Comparison of ENCODE assay signal across 9 mouse cellular contexts in the genomic region with DNA sequence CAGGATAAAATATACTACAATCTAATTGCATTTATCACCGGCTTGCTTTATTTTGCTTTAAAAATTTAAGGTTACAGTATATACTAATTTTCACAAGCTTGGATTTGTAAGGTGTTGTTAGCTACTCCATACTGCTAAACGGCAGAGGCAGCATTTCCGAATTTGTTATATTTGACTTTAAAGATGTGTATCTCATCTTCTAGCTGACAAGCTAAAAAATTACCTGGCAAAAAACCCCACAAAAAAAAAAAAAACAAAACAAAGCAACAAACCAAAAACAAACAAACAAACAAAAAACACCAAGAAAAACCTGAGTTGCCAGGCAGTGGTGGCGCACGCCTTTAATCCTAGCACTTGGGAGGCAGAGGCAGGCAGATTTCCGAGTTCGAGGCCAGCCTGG. TPM values are rescaled to one million over a fixed set of nuclear protein-coding genes. Genes with fewer than 3 reads are reported as not detected.
DNase-seq lines count a peak whose midpoint lies in the region; ATAC-seq and TF ChIP-seq lines count a peak whose summit lies in the region.
"Had no signal": no experiment of that assay in that cellular context is flagged by ENCODE, and none has a peak within 500 bp of the region (broad histone marks: within the 10 kb centered on the region; RNA-seq: fewer than 3 reads in every experiment).

No protein-coding gene starts in this region.

- H3K9me3 ChIP-seq in hindbrain, embryonic 13.5 days, result no peaks in the 10 kb centered on the region
- H3K9me3 ChIP-seq in hindbrain, embryonic 10.5 days, result no peaks in the 10 kb centered on the region
- no peaks in the 10 kb centered on the region for H3K9me3 ChIP-seq in CH12.LX (replicated peaks; ENCODE audit: low read length)
- no peaks in the 10 kb centered on the region for H3K9me3 ChIP-seq in liver, embryonic 12.5 days (replicated peaks)

- no peak overlapping the region for H3K27ac ChIP-seq in hindbrain, embryonic 13.5 days
- H3K27ac ChIP-seq in hindbrain, embryonic 10.5 days, result no peak overlapping the region
- H3K27ac ChIP-seq in CH12.LX (ENCODE audit: insufficient read depth, low read depth), result no peak overlapping the region
- H3K27ac ChIP-seq in cortical plate, adult 2 months (ENCODE audit: insufficient read depth, low read length), result no peak overlapping the region
- no peak overlapping the region for H3K27ac ChIP-seq in liver, embryonic 12.5 days

- no peak for TF ChIP-seq EP300 in CH12.LX (IDR thresholded peaks at IDR 0.05; ENCODE audit: low read length)

- ATAC-seq in hindbrain, embryonic 13.5 days (ENCODE audit: low FRiP score), result no peak
- no peak for ATAC-seq in liver, embryonic 12.5 days

- peaks cover 36% of the 10 kb centered on the region for H3K79me2 ChIP-seq in CH12.LX (replicated peaks; ENCODE audit: control insufficient read depth, extremely low read depth, insufficient read depth, poor library complexity, severe bottlenecking)

- no peak; the same call in 1 of the 2 replicates for TF ChIP-seq POLR2A in CH12.LX (IDR thresholded peaks at IDR 0.05; ENCODE audit: low read depth, low read length)
- TF ChIP-seq POLR2A in cortical plate, adult 2 months (IDR thresholded peaks at IDR 0.05; ENCODE audit: extremely low read depth, insufficient read depth, low read length), result no peak

- no peak for TF ChIP-seq CTCF in CH12.LX (conservative IDR thresholded peaks at IDR 0.05 in 1 of 2, IDR thresholded peaks at IDR 0.05 in 1 of 2; ENCODE audit: low read depth in 2 of 2, low read length in 2 of 2)
- no peak for TF ChIP-seq CTCF in cortical plate, adult 2 months (IDR thresholded peaks at IDR 0.05; ENCODE audit: extremely low read depth, insufficient read depth, low read length)

- H3K4me3 ChIP-seq in hindbrain, embryonic 13.5 days, result peak overlapping the region; percentile 73; the same call in 1 of the 2 replicates
- no peak overlapping the region for H3K4me3 ChIP-seq in hindbrain, embryonic 10.5 days
- H3K4me3 ChIP-seq in CH12.LX (replicated peaks in 1 of 3; ENCODE audit: low read depth in 2 of 3, low read length in 2 of 3, poor library complexity in 1 of 3), result peak overlapping the region in 2 of 3 experiments; percentile 44 to 74
- peak overlapping the region; percentile 63; the same call in 1 of the 2 replicates for H3K4me3 ChIP-seq in cortical plate, adult 2 months (ENCODE audit: insufficient read depth, low read length)
- H3K4me3 ChIP-seq in liver, embryonic 12.5 days, result peak overlapping the region; percentile 80

- H3K36me3 ChIP-seq in hindbrain, embryonic 13.5 days, result peaks cover 55% of the 10 kb centered on the region
- peaks cover 70% of the 10 kb centered on the region for H3K36me3 ChIP-seq in hindbrain, embryonic 10.5 days
- peaks cover 53 to 67% of the 10 kb centered on the region in 2 experiments for H3K36me3 ChIP-seq in CH12.LX (replicated peaks in 1 of 2; ENCODE audit: control insufficient read depth in 1 of 2, insufficient read depth in 1 of 2, low read length in 1 of 2)
- peaks cover 76% of the 10 kb centered on the region for H3K36me3 ChIP-seq in liver, embryonic 12.5 days

- 94% methylated on average over 7 of the region's 7 CpGs for WGBS in hindbrain, embryonic 13.5 days
- WGBS in hindbrain, embryonic 10.5 days, result 93% methylated on average over 7 of the region's 7 CpGs
- WGBS in liver, embryonic 12.5 days (ENCODE audit: insufficient replicate concordance), result 67% methylated on average over 7 of the region's 7 CpGs

- no peak for DNase-seq in hindbrain, embryonic 10.5 days (ENCODE audit: low spot score)
- DNase-seq in CH12.LX (ENCODE audit: extremely low read depth), result no peak
- no peak for DNase-seq in ovary, postnatal 36 days (ENCODE audit: low spot score)
- DNase-seq in left cerebral cortex, postnatal 25 days (ENCODE audit: low spot score in 2 of 2), result no peak
- no peak for DNase-seq in B cell, adult 2 months
- DNase-seq: thymus, postnatal 14 days had no signal

- peak overlapping the region; percentile 87 for H3K4me2 ChIP-seq in hindbrain, embryonic 13.5 days
- peak overlapping the region; percentile 100; the same call in 1 of the 2 replicates for H3K4me2 ChIP-seq in CH12.LX (ENCODE audit: insufficient read depth, low read depth, poor library complexity, severe bottlenecking)
- H3K4me2 ChIP-seq in liver, embryonic 12.5 days, result peak overlapping the region; percentile 87

- H3K27me3 ChIP-seq in hindbrain, embryonic 13.5 days, result no peaks in the 10 kb centered on the region
- no peaks in the 10 kb centered on the region for H3K27me3 ChIP-seq in hindbrain, embryonic 10.5 days (ENCODE audit: insufficient read depth, poor library complexity, severe bottlenecking)
- H3K27me3 ChIP-seq in CH12.LX (replicated peaks), result no peaks in the 10 kb centered on the region
- no peaks in the 10 kb centered on the region for H3K27me3 ChIP-seq in liver, embryonic 12.5 days (replicated peaks)

- H3K4me1 ChIP-seq in hindbrain, embryonic 13.5 days (replicated peaks), result peaks cover 24% of the 10 kb centered on the region
- peaks cover 14% of the 10 kb centered on the region; the same call in 1 of the 2 replicates for H3K4me1 ChIP-seq in hindbrain, embryonic 10.5 days (replicated peaks)
- peaks cover 4 to 38% of the 10 kb centered on the region in 2 experiments; a peak in 2 of 4 replicates for H3K4me1 ChIP-seq in CH12.LX (ENCODE audit: control insufficient read depth in 1 of 2, insufficient read depth in 2 of 2)
- peaks cover 3% of the 10 kb centered on the region; the same call in 1 of the 2 replicates for H3K4me1 ChIP-seq in cortical plate, adult 2 months (ENCODE audit: control insufficient read depth, insufficient read depth, low read length)
- peaks cover 45% of the 10 kb centered on the region for H3K4me1 ChIP-seq in liver, embryonic 12.5 days

- in situ Hi-C loops in CH12.LX (cut with MboI; ENCODE audit: low pct_ligation_motif_present, low pct_unique_long_range_greater_than_20kb, low sequenced_read_pairs), result no loop called here

- intact Hi-C loops in left cerebral cortex, postnatal 25 days (cut with DNase I), result no loop called here

- no peak overlapping the region for H3K9ac ChIP-seq in hindbrain, embryonic 13.5 days
- H3K9ac ChIP-seq in CH12.LX (ENCODE audit: insufficient read depth, low read depth), result peak overlapping the region; percentile 89
- H3K9ac ChIP-seq in liver, embryonic 12.5 days, result no peak overlapping the region

- no peak for TF ChIP-seq RAD21 in CH12.LX (IDR thresholded peaks at IDR 0.05; ENCODE audit: low read depth, low read length)

- dilution Hi-C loops in CH12.LX (cut with MboI; ENCODE audit: extremely low pct_ligation_motif_present, extremely low pct_unique_long_range_greater_than_20kb, low sequenced_read_pairs), result no loop called here

TF ChIP-seq in CH12.LX, 34 proteins besides CTCF, POLR2A, EP300 and RAD21 (continues in another document):
- no peak for TF ChIP-seq NRF1 (IDR thresholded peaks at IDR 0.05; ENCODE audit: low read depth, low read length)

RNA-seq across cellular contexts. Expression of a gene that starts 1.2 kb away (rescaled TPM):
- polyA plus RNA-seq in hindbrain, embryonic 13.5 days (2015; fragmentation: Nextera tagmentation; extraction: Ambion mirVana), result 9.1 and 9.7 TPM in 2 replicates
- 8.1 and 10.1 TPM in 2 replicates for polyA plus RNA-seq in hindbrain, embryonic 10.5 days (2016; fragmentation: Nextera tagmentation; extraction: Ambion mirVana)
- total RNA-seq in CH12.LX (2012; rRNA removed), result 12.5 and 13.3 TPM in 2 replicates
- 12.3 and 15.3 TPM in 2 replicates for total RNA-seq in CH12.LX (2014; rRNA removed)
- polyA plus RNA-seq in CH12.LX (2012; ENCODE audit: insufficient read length, low read depth), result 11.5 and 12.1 TPM in 2 replicates
- 3.8 and 4.8 TPM in 2 replicates for polyA plus RNA-seq in cortical plate, adult 2 months (2012; rRNA removed)
- polyA plus RNA-seq in liver, embryonic 12.5 days (2016; fragmentation: Nextera tagmentation; extraction: Ambion mirVana), result 7.0 and 7.3 TPM in 2 replicates
- 1 to 10 TPM; 2.8 to 4.4 TPM for total RNA-seq in left cerebral cortex, postnatal 25 days (2021)

RNA-seq across cellular contexts. Expression of a gene that starts 10.9 kb away (rescaled TPM):
- 431 and 450 TPM in 2 replicates for polyA plus RNA-seq in hindbrain, embryonic 13.5 days (2015; fragmentation: Nextera tagmentation; extraction: Ambion mirVana)
- polyA plus RNA-seq in hindbrain, embryonic 10.5 days (2016; fragmentation: Nextera tagmentation; extraction: Ambion mirVana), result 285 and 301 TPM in 2 replicates
- total RNA-seq in CH12.LX (2012; rRNA removed) (269 and 351 TPM in 2 replicates), CH12.LX (2014; rRNA removed) (505 and 574 TPM in 2 replicates)
- polyA plus RNA-seq in CH12.LX (2012; ENCODE audit: insufficient read length, low read depth), result 1,169 and 1,328 TPM in 2 replicates
- 408 and 412 TPM in 2 replicates for polyA plus RNA-seq in cortical plate, adult 2 months (2012; rRNA removed)
- polyA plus RNA-seq in liver, embryonic 12.5 days (2016; fragmentation: Nextera tagmentation; extraction: Ambion mirVana), result 174 and 177 TPM in 2 replicates
- total RNA-seq in left cerebral cortex, postnatal 25 days (2021), result 100 to 1,000 TPM; 633 to 643 TPM

RNA-seq across cellular contexts. Expression of a gene that starts 10.9 kb away (rescaled TPM):
- 15.7 and 18.2 TPM in 2 replicates for polyA plus RNA-seq in hindbrain, embryonic 13.5 days (2015; fragmentation: Nextera tagmentation; extraction: Ambion mirVana)
- polyA plus RNA-seq in hindbrain, embryonic 10.5 days (2016; fragmentation: Nextera tagmentation; extraction: Ambion mirVana), result 14.8 and 20.2 TPM in 2 replicates
- total RNA-seq in CH12.LX (2012; rRNA removed) (17.2 and 17.5 TPM in 2 replicates), CH12.LX (2014; rRNA removed) (21.7 and 24.4 TPM in 2 replicates)
- 19.3 and 25.3 TPM in 2 replicates for polyA plus RNA-seq in CH12.LX (2012; ENCODE audit: insufficient read length, low read depth)
- 15.5 and 21.0 TPM in 2 replicates for polyA plus RNA-seq in cortical plate, adult 2 months (2012; rRNA removed)
- 12.6 and 12.7 TPM in 2 replicates for polyA plus RNA-seq in liver, embryonic 12.5 days (2016; fragmentation: Nextera tagmentation; extraction: Ambion mirVana)
- total RNA-seq in left cerebral cortex, postnatal 25 days (2021), result 10 to 100 TPM; 11.1 to 11.3 TPM

RNA-seq across cellular contexts. Expression of a gene that starts 27.1 kb away (rescaled TPM):
- 0.78 and 1.3 TPM in 2 replicates for polyA plus RNA-seq in hindbrain, embryonic 13.5 days (2015; fragmentation: Nextera tagmentation; extraction: Ambion mirVana)
- 0.93 and 1.6 TPM in 2 replicates for polyA plus RNA-seq in hindbrain, embryonic 10.5 days (2016; fragmentation: Nextera tagmentation; extraction: Ambion mirVana)
- total RNA-seq in CH12.LX (2012; rRNA removed), result 22.0 and 28.1 TPM in 2 replicates
- 41.2 and 50.1 TPM in 2 replicates for total RNA-seq in CH12.LX (2014; rRNA removed)
- 33.1 and 35.4 TPM in 2 replicates for polyA plus RNA-seq in CH12.LX (2012; ENCODE audit: insufficient read length, low read depth)
- 0.23 and 0.38 TPM in 2 replicates for polyA plus RNA-seq in cortical plate, adult 2 months (2012; rRNA removed)
- polyA plus RNA-seq in liver, embryonic 12.5 days (2016; fragmentation: Nextera tagmentation; extraction: Ambion mirVana), result 2.2 and 2.7 TPM in 2 replicates
- total RNA-seq in left cerebral cortex, postnatal 25 days (2021), result not detected

RNA-seq across cellular contexts. Expression of a gene that starts 27.7 kb away (rescaled TPM):
- polyA plus RNA-seq in hindbrain, embryonic 13.5 days (2015; fragmentation: Nextera tagmentation; extraction: Ambion mirVana), result 17.4 and 17.6 TPM in 2 replicates
- 17.3 and 18.3 TPM in 2 replicates for polyA plus RNA-seq in hindbrain, embryonic 10.5 days (2016; fragmentation: Nextera tagmentation; extraction: Ambion mirVana)
- total RNA-seq in CH12.LX (2012; rRNA removed) (19.2 and 22.3 TPM in 2 replicates), CH12.LX (2014; rRNA removed) (18.4 and 20.4 TPM in 2 replicates)
- polyA plus RNA-seq in CH12.LX (2012; ENCODE audit: insufficient read length, low read depth), result 18.9 and 19.2 TPM in 2 replicates
- 20.4 TPM in 2 replicates for polyA plus RNA-seq in cortical plate, adult 2 months (2012; rRNA removed)
- 10.7 and 12.3 TPM in 2 replicates for polyA plus RNA-seq in liver, embryonic 12.5 days (2016; fragmentation: Nextera tagmentation; extraction: Ambion mirVana)
- 10 to 100 TPM; 16.2 to 18.0 TPM for total RNA-seq in left cerebral cortex, postnatal 25 days (2021)
